Mouse (Mus musculus) hematopoietic stem cell, adult 5-6 weeks (primary cell): ENCODE measurements at regions not wholly inside any gene's neighbourhood (a gene's known extent, or its start where the extent isn't known, plus 50 kb on each side); places are given as distances from the start of the nearest gene placed in this dataset.
"Not testable (repeated sequence)": the region's sequence is repeated elsewhere in the genome, so short reads cannot be mapped to it uniquely, and the experiment has no call there.

Source experiments
- ATAC-seq, 2 experiments: fragments of 125-278 bp in 1 of 2; replicated peaks in 1 of 2; 2 replicates each; pipeline ENCODE4 v1.8.0; 2016 to 2017; ENCODE audit warnings: inconsistent platforms in 2 of 2, mild to moderate bottlenecking in 2 of 2, moderate number of reproducible peaks in 2 of 2, low read depth in 1 of 2, moderate TSS enrichment in 1 of 2; ENCODE audit not compliant: low FRiP score in 2 of 2, poor library complexity in 2 of 2, severe bottlenecking in 2 of 2, insufficient read depth in 1 of 2, low TSS enrichment in 1 of 2

DNA sequence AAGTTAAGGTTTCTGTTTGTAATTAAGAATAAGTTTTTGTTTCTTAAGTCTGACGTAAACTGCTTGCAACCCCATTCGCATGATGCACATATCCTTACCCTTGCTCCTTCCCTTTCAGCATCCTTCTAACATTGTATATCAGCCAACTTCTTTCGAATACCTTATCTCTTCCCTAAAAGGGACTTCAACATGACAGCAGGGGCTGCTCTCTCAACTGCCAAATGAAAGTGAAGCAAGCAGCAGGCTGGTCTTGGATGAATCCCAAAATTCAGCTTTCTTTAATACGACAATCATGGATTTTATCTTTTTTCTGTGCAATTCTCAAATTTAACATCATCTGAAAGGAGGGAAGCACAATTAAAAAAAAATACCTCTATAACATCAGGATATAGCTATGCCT is 403.2 kb downstream of the Serpinb8 start:
- no peak for ATAC-seq

- no peak for ATAC-seq
Measured at GRCm38 (mm10) chr1:108023721-108024353, 434.0 kb downstream of the Serpinb8 start.

DNA sequence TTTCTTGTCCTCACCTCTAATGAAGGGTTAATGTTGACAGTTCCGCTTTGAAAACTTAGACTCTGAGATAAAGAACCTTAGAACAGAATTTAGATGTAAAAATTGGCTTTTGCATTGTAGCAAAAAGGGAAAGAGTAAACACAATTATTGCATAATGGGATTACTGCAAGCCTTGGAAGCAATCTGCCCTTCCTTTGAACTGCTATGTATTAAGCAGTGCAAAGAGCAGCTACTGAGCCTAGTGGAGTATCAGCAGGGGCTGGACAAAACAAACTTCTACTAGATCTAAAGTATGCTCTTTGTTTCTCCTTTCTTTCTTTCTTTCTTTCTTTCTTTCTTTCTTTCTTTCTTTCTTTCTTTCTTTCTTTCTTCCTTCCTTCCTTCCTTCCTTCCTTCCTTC is 434.9 kb downstream of the Serpinb8 start:
- ATAC-seq = no peak

- no peak for ATAC-seq
Measured at GRCm38 (mm10) chr1:108026461-108026860, 436.7 kb downstream of the Serpinb8 start.

DNA sequence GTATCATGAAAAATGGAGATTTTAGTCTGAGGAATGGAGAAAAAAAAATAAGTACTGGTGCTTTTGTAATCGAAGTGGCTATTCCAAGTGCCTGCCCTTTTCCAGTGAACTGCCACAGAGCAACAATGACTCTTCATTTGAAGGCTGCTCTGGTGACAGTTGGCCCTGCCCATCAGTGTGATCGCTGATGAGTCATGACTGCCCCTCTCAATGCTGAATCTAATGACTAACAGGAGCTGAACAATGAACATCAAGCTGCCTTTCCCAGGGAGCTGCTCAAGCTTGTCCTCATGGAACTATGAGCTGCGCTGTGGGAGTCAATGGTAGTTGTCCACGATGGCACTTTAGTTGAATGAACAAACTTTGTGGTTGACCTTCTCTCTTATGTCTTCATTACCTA is 456.4 kb downstream of the Serpinb8 start:
- ATAC-seq = no peak

DNA sequence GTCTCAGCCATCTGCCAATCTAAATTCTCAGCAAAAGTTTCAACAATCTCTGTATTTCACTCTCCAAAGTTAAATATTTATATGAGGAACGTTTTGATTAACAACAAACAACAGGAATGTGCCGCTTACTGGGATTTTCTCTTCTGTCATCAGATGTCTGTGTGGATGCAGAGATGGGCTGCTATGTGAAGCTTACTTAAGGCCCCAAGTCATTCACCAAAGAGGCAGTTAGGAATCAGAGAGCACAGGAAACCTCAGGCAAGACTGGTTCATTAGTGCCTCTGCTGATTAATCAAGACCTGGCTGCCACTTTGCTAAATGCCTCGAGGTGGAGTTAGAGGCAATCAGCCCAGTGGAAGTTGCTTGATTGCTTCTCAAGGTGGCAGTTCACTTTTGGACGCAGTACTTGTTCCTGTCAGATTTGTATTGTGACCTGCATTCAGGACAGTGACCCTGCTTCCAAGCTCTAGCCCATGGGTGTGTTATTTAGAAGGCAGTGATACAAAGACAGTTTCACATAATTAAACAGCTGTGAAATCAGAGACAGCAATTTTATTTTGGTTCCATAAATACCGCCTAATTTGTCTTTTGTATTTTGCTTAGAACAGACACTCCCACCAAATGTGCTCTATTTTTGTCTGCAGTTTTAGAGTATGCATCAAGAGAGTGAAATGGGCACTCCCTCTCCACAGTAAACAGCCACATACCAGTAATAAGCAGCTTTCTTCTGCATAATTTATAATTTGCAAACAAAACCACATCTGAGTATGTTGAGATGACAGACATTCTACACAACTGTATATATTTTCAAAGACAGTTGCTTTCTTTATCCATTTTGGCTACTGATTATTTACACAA is 457.3 kb downstream of the Serpinb8 start:
- no peak for ATAC-seq

- ATAC-seq = no peak
Measured at GRCm38 (mm10) chr1:108094622-108095021, 504.8 kb downstream of the Serpinb8 start.

GRCm38 (mm10) chr1:108102607-108103006 is 512.8 kb downstream of the Serpinb8 start:
- no peak for ATAC-seq

DNA sequence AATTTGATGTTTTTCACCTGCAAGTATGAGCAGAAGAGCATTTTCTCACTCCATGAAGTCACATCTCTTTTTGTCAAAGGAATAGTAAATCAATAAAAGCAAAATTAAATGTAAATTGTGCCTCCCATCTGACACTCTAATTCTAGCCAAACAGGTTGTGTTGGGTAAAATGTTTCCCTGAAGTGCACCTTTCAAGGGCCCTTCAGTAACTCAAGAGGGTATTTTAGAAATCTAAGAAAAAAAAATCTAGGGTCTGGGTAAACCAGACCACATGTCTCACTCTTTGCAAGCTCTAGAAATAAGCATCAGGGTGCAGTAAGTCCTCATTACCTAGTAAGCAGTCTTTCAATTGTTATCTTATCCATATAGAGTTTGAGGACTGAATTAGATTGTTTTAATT is 521.2 kb downstream of the Serpinb8 start:
- no peak for ATAC-seq

DNA sequence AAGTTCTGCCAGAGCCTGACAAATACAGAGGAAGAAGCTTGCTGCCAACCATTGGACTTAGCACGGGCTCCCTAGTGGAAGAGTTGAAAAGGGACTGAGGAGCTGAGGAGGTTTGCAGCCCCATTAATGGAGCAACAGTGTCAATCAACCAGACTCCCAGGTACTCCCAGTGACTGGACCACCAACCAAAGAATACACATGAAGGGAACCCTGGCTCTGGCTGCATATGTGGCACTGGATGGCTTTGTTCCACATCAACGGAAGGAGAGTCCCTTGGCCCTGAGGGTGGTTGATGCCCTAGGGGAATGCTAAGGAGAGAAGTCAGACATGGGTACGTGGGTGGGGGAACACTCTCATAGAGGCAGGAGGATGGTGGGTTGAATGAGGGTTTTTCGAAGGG is 537.6 kb downstream of the Serpinb8 start:
- no peak for ATAC-seq

- ATAC-seq = no peak
Measured at GRCm38 (mm10) chr1:108132006-108132405, 542.2 kb downstream of the Serpinb8 start.

DNA sequence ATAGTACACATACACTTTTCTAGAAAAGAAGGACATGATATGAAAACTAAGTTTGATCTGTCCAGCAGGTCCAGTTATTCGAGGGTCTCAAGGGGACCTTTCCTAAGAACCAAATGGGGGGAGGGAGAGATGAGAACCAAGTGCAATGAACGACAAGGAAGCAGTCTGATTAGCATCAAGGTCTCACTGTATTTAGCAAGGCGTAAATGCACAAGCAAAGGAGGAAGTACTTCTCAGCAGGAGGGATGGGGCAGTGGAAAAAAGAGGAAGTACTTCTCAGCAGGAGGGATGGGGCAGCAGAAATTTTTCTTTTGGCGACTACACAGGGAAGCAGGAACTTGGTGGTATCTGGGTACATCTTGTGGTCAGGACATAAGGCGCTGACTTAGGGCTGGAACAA is 545.5 kb downstream of the Serpinb8 start:
- ATAC-seq = not testable (repeated sequence)

DNA sequence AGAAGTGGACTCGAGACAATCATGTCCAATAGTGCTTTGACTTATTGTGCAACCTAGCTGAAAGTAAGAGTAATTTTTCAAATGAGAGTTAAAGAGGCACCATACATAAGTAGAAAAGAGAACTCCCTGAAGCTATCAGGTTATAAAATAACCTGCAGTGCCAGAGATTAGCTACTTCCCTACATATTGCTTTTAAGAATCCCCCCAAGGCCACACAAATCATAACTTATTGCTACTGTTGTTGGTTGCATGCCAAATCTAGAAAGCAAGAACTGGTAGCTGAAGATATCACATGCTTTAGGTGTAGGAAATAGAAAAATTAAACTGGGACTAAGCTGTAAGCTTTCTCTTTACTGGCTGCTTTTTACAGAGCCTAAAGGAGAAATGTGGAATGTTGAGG is 554.3 kb downstream of the Serpinb8 start:
- ATAC-seq = no peak

DNA sequence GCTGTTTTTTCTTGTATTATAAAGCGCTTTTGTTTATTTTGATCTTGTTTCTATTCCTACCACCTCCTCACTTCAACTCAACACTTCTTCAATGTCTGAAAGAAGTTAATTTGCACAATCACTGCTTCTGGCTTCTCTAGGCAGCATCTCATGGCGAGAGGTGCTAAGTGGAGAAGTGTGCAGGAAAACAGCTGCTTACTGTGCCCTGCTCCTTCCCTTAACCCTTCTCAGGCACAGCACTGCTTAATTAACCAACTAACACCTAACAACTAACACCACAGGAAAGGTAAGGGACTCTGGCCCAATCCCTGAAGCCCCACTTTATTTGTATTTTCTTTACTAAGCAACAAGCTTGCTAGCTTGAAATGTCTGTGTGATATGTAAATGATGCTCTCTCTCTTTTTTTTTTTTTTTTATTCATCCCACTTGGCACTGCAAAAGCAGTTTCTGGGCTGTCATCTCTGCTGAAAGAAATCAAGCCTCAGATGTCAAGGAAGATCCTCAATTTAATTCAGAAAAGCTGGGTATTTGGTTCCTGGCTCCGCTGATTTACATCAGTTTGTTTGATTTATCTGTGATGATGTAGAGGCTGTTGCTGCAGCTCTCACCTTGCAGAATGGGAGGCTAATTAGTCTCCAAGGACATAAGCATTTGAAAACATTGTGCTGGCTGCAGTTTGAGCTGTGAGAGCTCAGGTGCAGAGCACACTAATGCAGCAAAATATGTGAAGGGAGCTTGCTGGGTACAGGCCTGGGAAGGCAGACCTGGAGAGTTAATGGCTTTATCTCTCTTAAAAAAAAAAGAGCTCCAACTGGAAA is 591.8 kb downstream of the Serpinb8 start:
- no peak for ATAC-seq

DNA sequence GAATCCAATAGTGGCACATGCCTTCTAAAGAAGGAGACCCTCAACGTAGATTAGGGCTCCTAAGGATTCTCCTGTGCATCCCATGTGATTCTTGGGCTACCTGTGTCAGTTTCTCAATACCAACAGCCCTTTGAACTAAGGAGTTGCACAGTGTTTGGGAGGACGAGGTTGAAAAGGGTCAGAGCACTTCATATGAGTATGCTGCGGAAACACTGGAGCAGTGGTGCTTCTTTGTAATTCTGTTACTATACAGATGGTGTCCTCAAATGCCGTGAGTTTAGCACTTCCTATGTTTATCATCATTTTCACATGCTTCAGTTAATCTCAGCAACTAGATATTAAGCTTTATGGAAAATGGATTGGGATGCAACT is 592.3 kb downstream of the Serpinb8 start:
- no peak for ATAC-seq

DNA sequence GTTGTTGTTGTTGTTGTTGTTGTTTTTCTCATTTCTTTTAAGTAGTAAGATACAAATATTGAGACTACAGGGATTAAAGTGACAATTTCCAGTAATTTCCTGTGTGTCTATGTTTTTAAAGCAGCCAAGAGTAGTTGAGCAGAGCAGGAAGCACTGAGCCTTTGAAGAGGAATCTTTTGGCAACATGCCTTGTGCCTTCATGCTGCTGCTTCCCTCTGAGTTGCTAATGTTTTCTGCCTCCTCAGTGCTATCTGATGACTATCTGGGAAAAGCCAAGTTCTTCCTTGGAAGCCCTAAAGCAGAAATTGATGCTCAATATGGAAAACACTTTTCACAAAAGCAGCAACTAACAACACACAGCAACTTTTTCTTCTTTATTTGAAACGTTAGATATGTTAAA is 634.2 kb downstream of the Serpinb8 start:
- ATAC-seq = no peak

GRCm38 (mm10) chr1:108240152-108240551 is 650.3 kb downstream of the Serpinb8 start:
- ATAC-seq = no peak

DNA sequence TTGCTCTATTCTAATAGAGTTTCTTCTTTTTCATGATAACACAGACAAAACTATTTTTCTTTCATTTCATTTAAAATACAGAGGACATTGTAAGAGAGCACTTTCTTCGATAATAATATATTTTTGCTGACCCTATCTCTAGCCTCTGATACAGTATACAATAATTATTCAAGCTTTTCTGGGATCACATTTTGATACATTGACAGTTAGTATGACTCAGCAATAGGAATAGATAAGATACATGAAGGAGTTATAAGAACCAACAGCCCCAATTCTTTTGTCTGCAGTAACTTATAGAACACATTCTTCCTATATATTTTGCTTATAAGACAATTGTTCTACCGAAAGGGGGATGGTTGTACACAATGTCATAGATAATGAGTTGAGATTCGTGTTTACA is 665.3 kb downstream of the Serpinb8 start:
- no peak for ATAC-seq
